In the genomic region with DNA sequence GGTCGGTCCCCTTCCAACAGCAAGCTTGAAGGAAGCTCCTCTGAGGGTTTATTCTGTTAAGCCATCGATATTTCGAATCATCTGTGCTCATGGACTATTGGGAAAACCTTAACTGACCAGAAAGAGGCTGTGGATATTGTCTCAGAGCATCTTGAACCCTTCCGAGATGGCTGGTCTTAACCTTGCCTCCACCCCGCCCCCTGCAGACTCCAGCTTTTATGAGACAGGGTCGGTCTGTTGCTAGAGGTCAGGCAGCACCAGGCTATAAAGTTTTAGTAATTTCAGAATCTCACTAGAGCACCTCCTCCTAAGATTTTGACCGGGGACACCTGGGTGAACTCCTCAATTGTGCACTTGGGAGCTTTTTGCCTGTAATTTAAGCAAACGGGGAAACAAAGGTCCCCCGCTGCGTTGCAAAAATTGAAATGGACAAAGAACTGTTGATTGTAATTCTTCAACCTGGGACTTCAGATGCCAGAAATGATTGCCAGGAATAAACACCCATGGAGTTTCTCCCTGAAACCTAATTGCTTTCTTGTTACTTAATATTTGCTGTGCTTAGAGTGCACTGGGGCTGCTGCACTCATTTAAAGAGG, we compare ENCODE assay signal across 19 mouse cellular contexts. TPM values are rescaled to one million over a fixed set of nuclear protein-coding genes. Genes with fewer than 3 reads are reported as not detected.
A peak's percentile ranks its signal among the peaks of the same experiment; 100 is the strongest.
DNase-seq lines count a peak whose midpoint lies in the region; ATAC-seq and TF ChIP-seq lines count a peak whose summit lies in the region.
"Had no signal": no experiment of that assay in that cellular context is flagged by ENCODE, and none has a peak within 500 bp of the region (broad histone marks: within the 10 kb centered on the region; RNA-seq: fewer than 3 reads in every experiment).

No protein-coding gene starts in this region.

- H3K9me3 ChIP-seq in forebrain, embryonic 11.5 days (ENCODE audit: control insufficient read depth, low read length): no peaks in the 10 kb centered on the region
- H3K9me3 ChIP-seq in forebrain, embryonic 16.5 days (ENCODE audit: control insufficient read depth, low read length): no peaks in the 10 kb centered on the region
- no peaks in the 10 kb centered on the region for H3K9me3 ChIP-seq in kidney, embryonic 15.5 days (replicated peaks)
- no peaks in the 10 kb centered on the region for H3K9me3 ChIP-seq in E14TG2a.4 (ENCODE audit: low read length)
- H3K9me3 ChIP-seq: embryonic facial prominence, embryonic 10.5 days; heart, embryonic 10.5 days; limb, embryonic 15.5 days; neural tube, embryonic 13.5 days had no signal

- ATAC-seq in forebrain, embryonic 11.5 days (replicated peaks; ENCODE audit: low FRiP score): 0 out of 2 replicates have a peak, but pooled peaks have one; percentile 33
- ATAC-seq in forebrain, embryonic 16.5 days: no peak
- peak; percentile 55; the same call in 1 of the 2 replicates for ATAC-seq in kidney, embryonic 15.5 days (replicated peaks; ENCODE audit: low FRiP score)

- TF ChIP-seq CTCF in E14TG2a.4 (conservative IDR thresholded peaks at IDR 0.05; ENCODE audit: low read length): no peak

- no peaks in the 10 kb centered on the region for H3K27me3 ChIP-seq in forebrain, embryonic 11.5 days (ENCODE audit: control insufficient read depth, insufficient read depth, low read length)
- no peaks in the 10 kb centered on the region for H3K27me3 ChIP-seq in forebrain, embryonic 16.5 days (replicated peaks; ENCODE audit: control insufficient read depth, insufficient read depth, low read length)
- H3K27me3 ChIP-seq in kidney, embryonic 15.5 days: no peaks in the 10 kb centered on the region
- H3K27me3 ChIP-seq in E14TG2a.4 (ENCODE audit: insufficient read depth, low read length): peaks cover 24% of the 10 kb centered on the region
- H3K27me3 ChIP-seq: limb, embryonic 15.5 days; neural tube, embryonic 13.5 days had no signal

- peaks cover 7% of the 10 kb centered on the region for H3K4me1 ChIP-seq in forebrain, embryonic 11.5 days (replicated peaks; ENCODE audit: control insufficient read depth, insufficient read depth, low read length)
- H3K4me1 ChIP-seq in forebrain, embryonic 16.5 days (replicated peaks; ENCODE audit: control insufficient read depth, insufficient read depth, low read length): peaks cover 25% of the 10 kb centered on the region
- H3K4me1 ChIP-seq in kidney, embryonic 15.5 days: peaks cover 42% of the 10 kb centered on the region
- peaks cover 33% of the 10 kb centered on the region for H3K4me1 ChIP-seq in E14TG2a.4 (replicated peaks; ENCODE audit: low read depth, low read length)

- peak; percentile 55 for DNase-seq in forebrain, embryonic 11.5 days (ENCODE audit: low spot score)
- DNase-seq in kidney, postnatal 25 days: no peak
- peak; percentile 29 for DNase-seq in kidney, postnatal 10 days
- DNase-seq in left cerebral cortex, adult 11 months (ENCODE audit: low spot score): no peak
- no peak for DNase-seq in T-cell, adult 2 months (ENCODE audit: low spot score)
- DNase-seq: adrenal gland, postnatal 14 days; gastrocnemius, postnatal 10 days; spleen, adult 18-20 months; thymus, postnatal 36 days had no signal

- no peaks in the 10 kb centered on the region for H3K36me3 ChIP-seq in forebrain, embryonic 11.5 days (ENCODE audit: control insufficient read depth, insufficient read depth, low read length)
- no peaks in the 10 kb centered on the region for H3K36me3 ChIP-seq in forebrain, embryonic 16.5 days (ENCODE audit: control insufficient read depth, insufficient read depth)
- no peaks in the 10 kb centered on the region for H3K36me3 ChIP-seq in kidney, embryonic 15.5 days
- no peaks in the 10 kb centered on the region for H3K36me3 ChIP-seq in E14TG2a.4 (ENCODE audit: insufficient read depth, low read length)
- H3K36me3 ChIP-seq: embryonic facial prominence, embryonic 10.5 days; heart, embryonic 10.5 days; limb, embryonic 15.5 days; neural tube, embryonic 13.5 days had no signal

- 5% methylated on average over 10 of the region's 10 CpGs for WGBS in forebrain, embryonic 11.5 days
- WGBS in forebrain, embryonic 16.5 days: 11% methylated on average over 10 of the region's 10 CpGs
- 15% methylated on average over 10 of the region's 10 CpGs for WGBS in kidney, embryonic 15.5 days

- 0 out of 2 replicates have a peak overlapping the region, but pooled peaks have one; percentile 2 for H3K4me3 ChIP-seq in forebrain, embryonic 11.5 days (ENCODE audit: low read depth, low read length)
- H3K4me3 ChIP-seq in forebrain, embryonic 16.5 days (replicated peaks; ENCODE audit: low read length): no peak overlapping the region
- no peak overlapping the region for H3K4me3 ChIP-seq in kidney, embryonic 15.5 days (replicated peaks)
- peak overlapping the region; percentile 20 for H3K4me3 ChIP-seq in E14TG2a.4 (replicated peaks; ENCODE audit: low read length)
- H3K4me3 ChIP-seq: embryonic facial prominence, embryonic 10.5 days; heart, embryonic 10.5 days; limb, embryonic 15.5 days; neural tube, embryonic 13.5 days had no signal

- no peak overlapping the region for H3K27ac ChIP-seq in forebrain, embryonic 11.5 days (ENCODE audit: low read depth, low read length)
- no peak overlapping the region for H3K27ac ChIP-seq in forebrain, embryonic 16.5 days (ENCODE audit: low read length)
- H3K27ac ChIP-seq in kidney, embryonic 15.5 days: no peak overlapping the region; the same call in 1 of the 2 replicates
- H3K27ac ChIP-seq: embryonic facial prominence, embryonic 10.5 days; heart, embryonic 10.5 days; limb, embryonic 15.5 days; neural tube, embryonic 13.5 days had no signal

- H3K4me2 ChIP-seq in forebrain, embryonic 11.5 days (ENCODE audit: low read depth, low read length, severe bottlenecking): no peak overlapping the region
- no peak overlapping the region for H3K4me2 ChIP-seq in forebrain, embryonic 16.5 days (ENCODE audit: low read length)
- H3K4me2 ChIP-seq in kidney, embryonic 15.5 days: no peak overlapping the region
- H3K4me2 ChIP-seq: limb, embryonic 15.5 days; lung, embryonic 14.5 days; neural tube, embryonic 13.5 days had no signal

- H3K9ac ChIP-seq in forebrain, embryonic 11.5 days (ENCODE audit: low read length): no peak overlapping the region
- no peak overlapping the region for H3K9ac ChIP-seq in forebrain, embryonic 16.5 days (replicated peaks; ENCODE audit: low read depth, low read length)
- no peak overlapping the region for H3K9ac ChIP-seq in kidney, embryonic 15.5 days
- H3K9ac ChIP-seq: limb, embryonic 15.5 days; lung, embryonic 14.5 days; neural tube, embryonic 13.5 days had no signal

RNA-seq across cellular contexts. Expression of gene Gm815, which starts 8.4 kb away (rescaled TPM):
- not detected in 2 replicates for polyA plus RNA-seq in forebrain, embryonic 11.5 days (2014; fragmentation: Nextera tagmentation; extraction: Ambion mirVana)
- not detected in 2 replicates for polyA plus RNA-seq in forebrain, embryonic 16.5 days (2015; fragmentation: Nextera tagmentation; extraction: Ambion mirVana)
- polyA plus RNA-seq in kidney, embryonic 15.5 days (2015; fragmentation: Nextera tagmentation; extraction: Ambion mirVana): not detected in 2 replicates
- polyA plus RNA-seq: embryonic facial prominence, embryonic 10.5 days; heart, embryonic 10.5 days; large intestine, adult 2 months; limb, embryonic 15.5 days; neural tube, embryonic 13.5 days; stomach, embryonic 16.5 days had no signal

Comparison
In these comparisons a context has a peak if more than half of its experiments do, and no peak if none do; other contexts are left out.
1. DNase-seq: peak in forebrain, embryonic 11.5 days (single experiment) and kidney, postnatal 10 days (single experiment); none in kidney, postnatal 25 days (0 of 2), left cerebral cortex, adult 11 months (single experiment) and T-cell, adult 2 months (single experiment).
2. H3K4me3 ChIP-seq: peak in forebrain, embryonic 11.5 days (single experiment) and E14TG2a.4 (single experiment); none in forebrain, embryonic 16.5 days (single experiment) and kidney, embryonic 15.5 days (single experiment).